Mouse (Mus musculus): ENCODE data around the gene Gm21149.
"Not testable (repeated sequence)": the region's sequence is repeated elsewhere in the genome, so short reads cannot be mapped to it uniquely, and the experiment has no call there.

DNA sequence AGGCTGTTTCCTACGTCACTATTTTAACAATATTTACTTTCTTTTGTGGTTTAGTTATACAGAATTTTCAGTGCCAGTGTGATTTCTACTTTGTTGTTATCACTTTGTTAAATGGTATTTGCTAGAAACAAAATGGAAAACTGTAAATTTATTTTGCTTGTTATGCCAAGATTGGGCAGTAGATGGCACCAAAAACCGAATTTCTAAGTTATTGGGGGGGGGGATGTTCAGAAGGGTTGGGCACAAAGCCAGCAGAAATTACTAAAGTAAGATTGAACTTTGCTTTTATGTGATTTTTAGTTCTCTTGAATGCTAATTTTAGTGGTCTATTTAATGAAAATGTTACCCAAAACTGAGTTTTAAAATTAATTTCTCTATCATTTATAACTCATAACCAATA, 8.3 kb upstream of the Gm21149 start:
- not testable (repeated sequence) for TF ChIP-seq CTCF (IDR thresholded peaks at IDR 0.05; ENCODE audit: low read depth, low read length); POLR2AphosphoS5 (IDR thresholded peaks at IDR 0.05; ENCODE audit: insufficient replicate concordance, low read depth, low read length)
